Mouse (Mus musculus): Measurements from ENCODE around the gene Myo1g. TPM values are rescaled to one million over a fixed set of nuclear protein-coding genes. Genes with fewer than 3 reads are reported as not detected.
A peak's percentile ranks its signal among the peaks of the same experiment; 100 is the strongest.

Gene Myo1g
- polyA plus RNA-seq, 1 experiment from 2014 or later: 50.6 TPM

DNA sequence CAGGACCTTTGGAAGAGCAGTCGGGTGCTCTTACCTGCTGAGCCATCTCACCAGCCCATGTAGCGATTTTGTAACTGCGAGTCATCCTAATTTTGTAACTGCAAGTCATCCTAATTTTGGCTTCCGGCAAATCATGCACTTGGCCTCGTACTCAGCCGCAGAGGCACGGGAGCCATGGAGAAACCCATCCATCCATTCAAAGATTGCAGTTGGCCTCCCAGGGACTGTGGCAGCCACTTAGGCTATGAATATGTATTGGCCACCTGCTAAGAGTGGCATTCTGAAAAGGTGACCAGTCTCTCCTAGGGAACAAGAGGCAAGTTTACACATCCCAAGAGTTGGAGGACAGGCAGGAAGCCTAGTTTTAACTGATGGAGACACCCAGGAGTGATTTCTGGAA is 31.5 kb downstream of the Myo1g start:
- DNase-seq (ENCODE audit: low spot score): no peak

DNA sequence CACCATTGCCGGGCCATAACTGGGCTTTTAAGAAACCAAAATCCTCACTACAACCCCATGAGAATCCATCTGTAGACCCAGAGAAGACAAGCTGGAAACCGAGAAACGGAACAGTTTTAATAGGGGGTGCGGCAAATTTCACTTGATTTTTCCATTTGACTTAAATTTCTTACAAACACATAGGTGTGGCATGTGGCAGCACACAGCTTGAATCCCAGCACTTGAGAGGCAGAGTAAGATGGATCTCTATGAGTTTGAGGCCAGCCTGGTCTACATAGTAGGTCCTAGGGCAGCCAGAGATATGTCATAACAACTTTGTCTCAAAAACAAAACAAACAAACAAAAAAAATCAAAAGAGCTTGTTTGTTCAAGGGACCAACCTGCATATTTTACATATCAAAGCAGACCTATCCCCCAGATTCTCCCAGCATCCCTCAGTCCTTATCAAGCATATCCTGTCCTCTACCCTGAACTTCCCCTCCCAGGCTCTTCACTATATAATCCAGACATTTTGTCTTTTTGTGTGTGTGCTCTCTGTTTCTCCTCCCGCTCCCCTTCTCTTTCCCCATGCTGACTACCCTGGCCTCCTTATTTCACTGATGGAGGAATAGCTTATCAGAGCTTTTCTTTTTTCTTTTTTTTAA is 32.6 kb downstream of the Myo1g start:
- no peak for DNase-seq (ENCODE audit: low spot score)

DNA sequence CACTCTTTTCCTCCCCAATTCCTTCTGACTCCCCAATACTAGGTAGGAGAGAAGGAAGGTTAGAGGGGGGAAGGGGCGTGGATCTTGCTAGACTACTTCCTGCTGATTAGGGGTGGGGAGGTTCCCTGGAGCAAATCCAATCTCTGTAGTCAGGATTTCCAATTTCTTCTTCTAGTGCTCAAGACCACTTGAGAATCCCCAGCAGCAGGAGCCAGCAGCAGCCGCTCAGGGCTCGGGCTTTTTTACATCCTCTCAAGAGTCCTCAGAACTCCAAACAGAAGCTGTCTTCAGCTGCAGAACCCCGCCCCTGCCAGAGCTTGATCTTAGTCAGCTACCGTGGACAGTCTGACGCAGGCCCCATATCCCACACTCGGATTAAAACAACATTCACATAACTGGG is 33.3 kb downstream of the Myo1g start:
- DNase-seq (ENCODE audit: low spot score): no peak

GRCm38 (mm10) chr11:6486916-6487315 is 33.8 kb downstream of the Myo1g start:
- DNase-seq (ENCODE audit: low spot score): no peak

- DNase-seq (ENCODE audit: low spot score): no peak
Observed at GRCm38 (mm10) chr11:6484244-6484959, 36.4 kb downstream of the Myo1g start.

- no peak for DNase-seq (ENCODE audit: low spot score)
Observed at GRCm38 (mm10) chr11:6483103-6483502, 37.7 kb downstream of the Myo1g start.

DNA sequence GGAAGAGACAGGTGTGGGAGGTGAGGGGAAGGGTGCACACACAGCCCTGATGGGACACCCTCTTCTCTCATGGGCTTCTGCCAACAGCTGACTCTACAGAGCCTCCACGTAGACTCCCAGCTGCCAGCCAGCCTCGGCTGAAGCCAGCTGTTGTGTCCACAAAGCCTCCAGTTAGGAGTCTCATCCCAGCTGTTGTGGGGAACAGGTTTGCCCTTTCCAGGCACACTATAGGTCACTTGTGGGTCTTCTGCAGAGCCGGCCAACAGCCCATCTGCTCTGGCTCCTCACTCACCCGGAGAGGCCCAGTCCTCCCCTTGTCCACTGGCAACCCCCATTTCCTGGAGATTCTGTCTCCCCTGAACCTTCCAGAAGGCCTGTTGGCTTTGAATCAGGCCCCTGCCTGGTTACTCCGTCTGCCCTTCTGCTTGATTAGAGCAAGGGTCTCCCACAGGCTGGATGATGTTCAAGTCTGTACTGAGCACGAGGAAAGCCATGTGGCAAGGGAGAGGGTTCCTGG is 39.0 kb downstream of the Myo1g start:
- no peak for DNase-seq (ENCODE audit: low spot score)

- peak; percentile 52 for DNase-seq (ENCODE audit: low spot score)
Observed at GRCm38 (mm10) chr11:6480681-6481405, 39.9 kb downstream of the Myo1g start.

DNA sequence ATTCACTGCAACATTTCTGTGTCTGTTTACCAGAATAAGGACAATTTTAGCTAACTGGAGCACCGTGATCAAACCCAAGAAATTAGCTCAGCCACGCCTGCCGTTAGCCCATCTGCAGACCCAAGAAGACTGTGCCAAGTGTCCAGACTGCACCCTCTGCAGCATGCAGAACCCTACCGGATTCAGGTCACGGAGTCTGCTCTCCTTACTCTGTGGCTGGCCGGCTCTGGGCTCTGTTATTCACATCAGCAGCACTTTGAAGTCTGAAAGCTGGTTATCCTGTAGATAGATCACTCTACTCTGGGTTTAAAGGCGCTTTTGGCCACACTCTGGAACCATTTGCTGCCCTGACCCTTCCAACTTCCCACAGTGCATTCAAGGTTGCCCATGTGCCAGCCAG is 40.6 kb downstream of the Myo1g start:
- DNase-seq (ENCODE audit: low spot score): no peak

DNA sequence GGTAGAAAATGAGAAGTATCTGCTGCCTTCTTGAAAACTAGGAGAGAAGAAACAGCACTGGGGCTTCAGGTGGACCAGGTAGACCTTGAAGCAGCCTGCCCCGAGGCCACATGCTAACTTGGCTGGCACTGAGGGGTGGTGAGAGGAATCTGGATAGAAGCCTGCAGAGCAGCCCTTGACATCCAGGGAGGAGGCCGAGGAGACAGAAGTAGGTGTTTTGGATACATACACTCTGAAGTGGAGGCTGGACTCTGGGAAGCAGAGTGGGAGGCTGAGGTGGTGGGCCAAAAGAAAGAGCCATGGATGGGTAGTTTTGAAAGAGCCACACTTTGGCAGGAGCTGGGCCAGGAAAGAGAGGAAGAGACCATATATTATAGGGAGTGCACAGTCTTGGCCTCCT is 41.5 kb downstream of the Myo1g start:
- DNase-seq (ENCODE audit: low spot score): no peak

- no peak for DNase-seq (ENCODE audit: low spot score)
Observed at GRCm38 (mm10) chr11:6477350-6477749, 43.4 kb downstream of the Myo1g start.

GRCm38 (mm10) chr11:6476876-6477275 is 43.9 kb downstream of the Myo1g start:
- no peak for DNase-seq (ENCODE audit: low spot score)

GRCm38 (mm10) chr11:6475867-6476484 is 44.8 kb downstream of the Myo1g start, which contains the start of gene Purb:
Gene Purb (minus strand): TSS chr11:6475917.
- peak; percentile 93 for DNase-seq (ENCODE audit: low spot score)

DNA sequence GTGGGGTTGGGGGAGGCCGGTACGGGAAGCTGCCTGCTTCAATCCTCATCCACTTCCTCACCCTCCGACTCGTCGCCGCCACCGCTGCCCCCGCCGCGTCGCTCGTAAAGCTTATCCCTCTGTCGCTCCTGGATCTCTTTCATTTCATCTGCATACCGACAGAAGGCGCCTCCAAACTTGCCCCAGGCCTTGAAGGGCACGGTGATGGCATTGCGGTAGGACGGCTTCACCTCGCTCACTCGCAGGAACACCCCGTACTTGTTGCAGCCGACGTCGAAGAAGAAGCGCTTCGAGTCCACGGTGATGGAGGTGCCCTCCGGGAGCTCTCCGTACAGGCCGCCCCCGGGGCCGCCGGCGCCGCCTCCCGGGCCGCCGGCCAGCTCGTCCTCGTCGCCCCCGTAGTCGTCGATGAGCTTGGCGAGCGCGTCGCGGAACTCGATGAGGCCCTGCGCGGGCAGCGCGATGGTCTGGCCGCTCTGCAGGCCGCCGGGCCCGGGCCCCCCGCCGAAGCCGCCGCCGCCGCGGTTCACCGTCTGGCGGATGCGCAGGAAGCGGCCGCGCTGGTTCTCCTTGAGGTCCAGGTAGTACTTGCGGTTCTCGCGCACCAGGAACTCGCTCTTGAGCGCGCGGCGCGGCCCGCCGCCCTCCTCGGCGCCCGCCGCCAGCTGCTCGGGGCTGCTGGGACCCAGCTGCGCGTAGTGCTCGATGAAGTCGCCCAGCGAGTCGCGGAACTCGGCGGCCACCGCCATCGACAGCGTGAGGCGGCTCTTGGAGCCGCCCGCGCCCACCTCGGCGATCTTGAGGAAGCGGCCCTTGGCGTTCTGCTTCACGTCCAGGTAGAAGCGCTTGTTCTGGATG is 45.7 kb downstream of the Myo1g start:
- peak; percentile 70 for DNase-seq (ENCODE audit: low spot score)

- no peak for DNase-seq (ENCODE audit: low spot score)
Observed at GRCm38 (mm10) chr11:6474381-6474780, 46.4 kb downstream of the Myo1g start.

GRCm38 (mm10) chr11:6472076-6472475 is 48.7 kb downstream of the Myo1g start:
- DNase-seq (ENCODE audit: low spot score): no peak

- DNase-seq (ENCODE audit: low spot score): no peak
Observed at GRCm38 (mm10) chr11:6471493-6471892, 49.3 kb downstream of the Myo1g start.

DNA sequence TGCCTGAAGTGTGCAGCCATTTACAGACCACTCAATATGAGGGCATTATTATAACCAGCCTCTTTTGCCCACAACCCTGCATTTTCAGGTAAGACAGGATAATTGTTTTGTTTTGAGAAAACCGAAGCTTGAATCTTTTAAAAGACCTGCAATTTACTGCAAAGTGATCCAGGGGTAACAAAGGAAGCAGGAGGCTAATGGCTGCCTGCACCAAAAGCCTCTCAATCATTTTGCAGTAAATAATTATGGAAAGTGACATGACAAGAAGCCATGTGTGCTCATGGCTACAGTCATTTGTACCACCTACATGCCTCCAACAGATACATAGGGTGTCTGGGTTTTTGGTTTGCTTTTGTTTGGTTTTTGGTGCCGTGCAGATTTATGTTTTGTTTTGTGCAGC is 49.7 kb downstream of the Myo1g start:
- no peak for DNase-seq (ENCODE audit: low spot score)

- no peak for DNase-seq (ENCODE audit: low spot score)
Observed at GRCm38 (mm10) chr11:6468541-6468940, 52.2 kb downstream of the Myo1g start.

GRCm38 (mm10) chr11:6465122-6465521 is 55.6 kb downstream of the Myo1g start:
- peak; percentile 88 for DNase-seq (ENCODE audit: low spot score)
